Mouse (Mus musculus) gastrocnemius, postnatal 4 days (tissue): Measurements from ENCODE around the gene Lman2l. TPM values are rescaled to one million over a fixed set of nuclear protein-coding genes. Genes with fewer than 3 reads are reported as not detected.

Source experiments
- DNase-seq, 2 experiments: peaks; one replicate each; pipeline ENCODE4 v3.0.0; 2021 to 2022; ENCODE audit warnings: low spot score in 2 of 2, mixed read lengths in 2 of 2
- long read RNA-seq, 2 experiments: library from polyadenylated mRNA; stranded (forward); transcript quantifications; one replicate each; pipeline ENCODE4 v2.0.0; 2021
- total RNA-seq, 2 experiments: library from RNA; stranded (reverse); gene quantifications; 2 replicates each; pipeline ENCODE4 v1.2.3; 2021

The Lman2l gene
- 10 to 100 TPM; 18.1 to 23.0 TPM for total RNA-seq
- long read RNA-seq, experiment 1, transcript Lman2l-202 (9 exons, 2,290 nt), result minor isoform, 18 of 44 reads
- long read RNA-seq, experiment 1, transcript Lman2l-204 (8 exons, 3,378 nt), result major isoform, 20 of 44 reads
- long read RNA-seq, experiment 1, partial matches to known transcripts, result 2 of 44 reads
- long read RNA-seq, experiment 1, other reads (novel, unspliced or antisense), result 4 of 44 reads
- long read RNA-seq, experiment 2, transcript Lman2l-202 (9 exons, 2,290 nt), result minor isoform, 12 of 48 reads
- long read RNA-seq, experiment 2, transcript Lman2l-204 (8 exons, 3,378 nt), result major isoform, 25 of 48 reads
- long read RNA-seq, experiment 2, partial matches to known transcripts, result 3 of 48 reads
- long read RNA-seq, experiment 2, other reads (novel, unspliced or antisense), result 7 of 48 reads

DNA sequence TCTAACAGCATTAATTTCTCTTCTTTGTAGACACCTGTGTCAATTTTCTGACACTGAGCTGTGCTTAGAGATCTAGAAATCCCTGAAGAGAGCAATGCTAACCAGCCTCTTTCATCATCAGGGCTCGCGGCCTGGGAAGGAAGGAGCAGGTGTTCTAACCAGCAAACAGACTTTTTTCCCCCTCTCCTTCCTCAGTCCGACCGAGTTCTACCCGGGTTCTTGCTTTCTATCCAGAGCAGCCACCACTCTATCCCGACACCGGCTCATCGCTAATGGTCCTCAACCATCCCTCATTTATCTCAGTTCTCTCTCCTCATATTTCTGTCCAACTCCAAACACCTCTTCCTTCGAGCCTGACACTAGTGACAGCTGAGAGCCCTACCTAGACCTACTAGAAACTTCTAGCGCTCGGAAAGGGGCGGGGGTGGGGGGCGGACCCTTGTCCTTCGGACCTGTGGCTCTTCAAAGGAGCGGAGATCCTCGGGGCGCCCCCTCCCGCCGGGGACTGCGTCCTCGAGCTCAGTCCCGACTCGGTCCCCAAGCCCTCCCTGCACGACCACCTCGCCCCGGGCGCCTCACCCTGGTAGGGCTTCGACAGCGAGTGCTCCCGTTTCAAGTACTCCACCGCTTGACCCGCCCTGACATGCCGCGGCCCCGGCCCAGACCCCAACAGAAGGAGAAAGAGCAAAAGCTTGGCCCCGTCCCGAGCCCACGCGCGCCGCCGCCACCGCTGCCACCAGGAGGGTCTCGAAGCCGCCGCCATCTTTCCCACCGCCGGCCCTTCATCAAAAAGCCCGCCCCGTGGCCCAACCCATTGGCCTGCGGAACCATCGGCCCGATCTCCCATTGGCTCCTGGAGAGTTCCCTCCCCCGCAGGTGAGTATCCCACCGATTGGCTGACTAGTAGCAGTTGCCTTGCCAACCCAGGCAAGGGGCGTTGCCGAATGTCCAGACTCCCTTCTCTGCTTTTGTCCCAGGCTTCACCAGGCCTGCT is at the start of gene Lman2l:
TSS of gene Lman2l (minus strand) at position 801 of the 994 bp plus-strand sequence.
- DNase-seq, result peak; percentile 83 to 94

DNA sequence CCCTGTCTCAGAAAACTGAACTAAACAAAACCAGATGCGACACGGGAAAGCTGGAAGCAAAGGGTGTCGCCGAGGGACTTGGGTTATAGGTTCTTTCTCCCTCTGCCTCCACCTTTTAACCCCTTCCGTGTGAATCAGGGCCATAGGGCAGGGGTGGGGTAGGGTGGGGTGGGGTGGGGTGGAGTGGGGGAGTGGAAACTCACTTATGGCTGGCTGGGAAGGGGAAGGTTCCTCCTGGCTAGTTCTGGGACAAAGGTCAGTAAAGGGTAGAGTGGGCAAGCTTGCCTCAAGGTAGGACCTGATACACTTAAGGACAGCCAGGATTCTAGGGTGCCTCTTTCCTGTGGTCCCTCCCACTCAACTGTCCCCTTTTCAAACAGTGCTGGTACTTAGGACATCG is 48.2 kb upstream of the Lman2l start:
- no peak for DNase-seq

- peak; percentile 58 to 69 for DNase-seq
Observed at GRCm38 (mm10) chr1:36492416-36493139, 47.5 kb upstream of the Lman2l start.

DNA sequence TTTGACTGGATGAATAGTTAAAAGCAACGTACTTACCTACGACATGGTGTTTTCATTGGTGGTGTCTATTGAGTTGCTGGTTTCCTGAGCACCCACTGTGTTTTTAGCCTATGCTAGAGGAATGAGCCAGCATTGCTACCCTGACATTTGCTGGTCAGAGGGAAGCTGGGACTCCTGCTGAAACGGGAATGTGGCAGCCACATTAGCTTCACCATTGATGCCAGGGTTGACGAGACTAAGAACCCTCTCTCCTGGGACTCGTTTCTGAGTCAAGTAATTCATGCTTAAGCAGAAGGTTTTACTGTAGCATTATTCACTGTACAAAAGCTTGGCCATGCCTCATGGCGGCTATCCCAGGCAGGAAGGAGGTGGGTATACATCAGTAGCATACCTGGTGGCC is 44.6 kb upstream of the Lman2l start:
- no peak for DNase-seq

- DNase-seq, result no peak
Observed at GRCm38 (mm10) chr1:36487111-36487510, 42.0 kb upstream of the Lman2l start.

DNA sequence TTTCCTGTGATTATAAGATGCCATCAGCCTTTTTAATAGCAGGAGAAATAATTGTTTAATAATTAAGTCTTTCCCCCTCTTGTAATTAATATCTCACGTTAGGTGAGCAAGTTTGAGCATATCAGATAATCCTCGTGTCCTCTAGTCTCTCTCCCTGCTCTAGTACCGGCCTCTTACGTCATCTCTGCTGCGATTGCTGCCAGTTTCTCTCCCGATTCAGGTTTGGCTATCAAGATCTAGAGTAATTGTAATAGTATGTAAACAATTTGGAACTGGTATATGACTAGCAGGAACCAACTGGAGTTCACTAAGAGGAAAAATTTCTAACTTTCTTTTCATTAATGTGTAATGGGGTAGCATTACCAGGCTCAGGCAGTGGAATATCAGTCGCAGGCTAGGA is 40.0 kb upstream of the Lman2l start:
- no peak for DNase-seq

GRCm38 (mm10) chr1:36483825-36484224 is 38.8 kb upstream of the Lman2l start:
- no peak for DNase-seq

DNA sequence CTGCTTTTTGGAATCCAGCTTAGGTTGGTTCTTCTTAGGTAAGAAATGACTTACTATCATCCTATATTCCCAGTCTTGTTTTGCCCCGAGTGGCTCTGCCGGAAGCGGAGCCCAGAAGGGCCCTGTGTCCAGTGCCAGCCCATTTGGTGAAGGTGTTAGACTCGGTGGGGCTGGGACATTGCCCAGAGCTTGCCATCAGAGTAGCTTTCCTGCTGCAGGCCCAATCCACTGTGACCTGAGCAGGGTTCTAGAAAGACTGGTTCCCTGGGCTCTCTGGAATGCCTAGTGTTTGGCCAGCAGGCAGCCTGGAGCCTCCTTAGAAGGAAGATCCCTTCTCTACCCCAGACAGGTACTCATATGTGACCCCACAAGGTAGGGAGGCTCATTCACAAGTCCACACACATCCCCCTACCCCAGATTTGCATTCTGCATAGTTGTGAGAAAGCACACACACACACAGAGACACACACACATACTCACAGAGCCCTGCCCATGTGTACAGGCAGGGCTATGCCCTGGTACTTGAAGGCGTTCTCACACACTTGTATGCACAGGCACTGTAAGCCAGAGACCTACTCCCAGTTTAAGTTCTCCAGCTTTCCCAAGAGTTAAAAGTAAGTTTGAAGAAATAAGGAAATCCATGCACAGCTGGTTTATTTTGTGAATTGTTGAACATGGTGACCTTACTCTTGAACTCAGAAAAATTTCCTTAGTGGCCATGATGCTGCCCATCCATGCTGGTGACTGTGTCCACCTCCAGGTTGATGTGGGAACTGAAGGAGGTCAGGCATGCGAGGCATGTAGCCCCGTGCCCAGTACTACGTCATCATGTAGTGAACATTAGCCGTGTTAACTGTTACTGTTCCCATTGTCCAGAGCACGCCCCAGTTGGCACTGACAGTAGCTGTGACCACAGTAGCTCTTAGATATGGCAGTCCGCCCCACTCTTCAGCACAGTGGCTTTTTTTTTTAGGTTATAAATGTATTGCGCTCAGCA is 35.1 kb upstream of the Lman2l start:
- no peak for DNase-seq

GRCm38 (mm10) chr1:36478343-36478795 is 33.3 kb upstream of the Lman2l start:
- no peak for DNase-seq

DNA sequence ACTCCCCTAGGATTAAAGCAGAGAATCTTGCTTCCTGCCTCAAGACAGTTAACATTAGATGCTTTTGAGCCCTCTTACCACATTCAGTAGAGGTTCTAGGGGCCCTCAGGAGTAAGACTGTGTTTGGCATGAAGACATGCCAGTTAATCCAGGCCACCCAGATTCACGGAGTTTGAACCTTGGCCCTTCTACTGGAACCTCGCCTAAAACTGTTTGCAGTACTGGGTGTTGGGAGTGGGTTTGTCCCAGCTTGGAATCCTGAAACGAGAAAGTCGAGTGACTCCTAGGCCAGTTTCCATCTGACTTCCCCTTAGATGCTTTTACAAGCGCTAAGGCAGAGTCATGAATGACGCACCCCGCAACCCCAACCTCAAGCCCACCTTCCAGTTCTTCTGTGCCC is 31.4 kb upstream of the Lman2l start:
- DNase-seq, result no peak

DNA sequence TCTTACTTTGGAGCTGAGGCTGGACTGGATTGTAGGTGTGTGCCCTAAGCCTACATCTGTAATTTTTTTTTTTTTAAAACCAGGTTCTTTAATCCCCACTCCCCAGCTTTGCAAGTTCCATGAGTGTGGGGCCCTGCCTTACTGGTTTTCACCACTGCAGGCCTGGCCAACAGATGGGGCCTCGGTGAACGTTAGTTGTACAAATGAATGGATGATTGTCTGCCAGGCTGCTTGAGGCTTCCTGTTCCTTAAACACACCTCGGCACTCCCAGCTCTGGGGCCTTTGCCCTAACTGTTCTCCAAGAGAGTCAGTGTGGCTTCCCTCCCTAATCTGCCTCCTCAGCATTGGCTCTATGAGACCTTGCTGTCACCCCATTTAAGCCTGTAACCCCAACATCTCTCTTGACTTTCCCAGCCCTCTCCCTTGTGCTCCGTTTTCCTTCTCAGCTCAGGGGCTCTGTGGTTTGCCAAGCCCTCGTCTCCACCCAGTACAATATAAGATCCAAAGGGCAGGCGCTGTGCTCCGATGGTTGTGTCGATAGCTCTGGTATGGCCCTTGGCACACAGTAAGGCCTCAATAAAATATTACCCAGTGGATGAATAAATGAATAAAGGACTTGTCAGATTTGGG is 30.5 kb upstream of the Lman2l start:
- no peak for DNase-seq

- DNase-seq, result no peak
Observed at GRCm38 (mm10) chr1:36474646-36475045, 29.6 kb upstream of the Lman2l start.

DNA sequence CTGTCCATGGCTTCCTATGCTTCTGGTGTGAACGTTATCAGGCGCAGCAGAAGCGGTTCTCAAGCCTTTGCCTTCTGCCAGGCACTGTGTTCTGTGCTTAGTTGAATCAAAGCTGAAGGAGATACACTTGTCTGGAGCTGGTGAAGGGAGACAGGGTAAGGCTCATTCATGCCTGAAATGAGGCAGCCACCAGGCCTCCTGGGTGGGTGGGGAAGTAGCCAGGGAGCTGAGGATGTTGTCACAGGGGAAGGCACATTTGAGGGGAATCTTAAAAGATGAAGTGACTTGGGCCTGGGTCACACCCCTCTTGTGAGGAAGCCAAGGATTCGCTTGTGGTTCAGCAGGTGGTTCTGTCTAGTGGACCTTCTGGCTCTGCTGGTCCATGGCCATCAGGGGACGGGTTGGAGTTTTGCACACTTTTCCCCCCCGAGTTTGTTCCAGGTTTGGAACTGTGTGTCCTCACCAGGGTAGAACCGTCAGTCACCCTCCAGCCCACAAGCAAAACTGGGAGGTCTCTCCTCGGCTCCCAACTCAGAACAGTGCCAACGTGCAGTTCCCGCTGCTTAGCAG is 28.2 kb upstream of the Lman2l start:
- DNase-seq, result no peak

- no peak for DNase-seq
Observed at GRCm38 (mm10) chr1:36472106-36472440, 27.0 kb upstream of the Lman2l start.

DNA sequence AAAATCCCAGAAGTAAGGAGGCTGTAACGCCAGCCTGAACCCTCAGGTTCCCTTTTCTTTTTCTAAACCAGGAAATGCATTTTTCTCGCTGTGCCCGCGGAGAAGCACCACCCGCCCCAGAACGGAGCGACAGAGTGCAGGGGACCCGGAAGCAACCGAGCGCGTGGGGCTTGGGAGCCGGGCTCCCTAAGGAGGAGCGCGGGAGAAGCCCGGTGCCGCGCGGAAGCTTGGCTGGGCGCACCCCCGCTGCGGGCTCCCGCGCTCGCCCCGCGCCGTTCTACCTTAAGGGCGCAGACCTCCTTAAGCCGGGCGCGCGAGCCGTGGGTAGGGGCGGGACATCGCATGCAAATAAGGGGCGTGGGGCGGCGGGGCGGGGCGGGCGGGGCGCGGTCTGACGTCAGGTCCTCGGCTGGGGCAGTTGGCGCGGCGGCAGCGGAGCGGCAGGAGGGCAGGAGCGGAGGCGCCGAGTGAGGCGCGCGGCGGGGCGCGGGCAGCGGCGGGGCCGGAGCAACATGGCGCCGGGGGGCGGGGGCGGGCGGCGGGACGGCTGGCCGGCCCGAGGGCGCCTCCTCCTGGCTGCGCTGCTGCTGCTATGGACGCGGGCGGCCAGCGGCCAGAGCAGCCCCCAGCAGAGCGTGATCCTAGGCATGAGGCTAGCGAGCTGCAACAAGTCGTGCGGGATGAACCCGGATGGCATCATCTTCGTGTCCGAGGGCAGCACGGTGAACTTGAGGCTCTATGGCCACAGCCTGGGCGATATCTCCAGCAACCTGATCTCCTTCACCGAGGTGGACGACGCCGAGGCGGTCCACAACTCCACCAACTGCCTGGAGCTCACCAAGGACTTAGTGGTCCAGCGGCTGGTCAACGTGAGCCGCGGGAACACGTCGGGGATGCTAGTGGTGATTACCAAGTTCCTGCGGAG is 26.4 kb upstream of the Lman2l start, which contains the start of gene Cnnm4:
TSS of gene Cnnm4 (plus strand) at position 440 of the 925 bp plus-strand sequence.
- peak; percentile 79 to 89 for DNase-seq

GRCm38 (mm10) chr1:36469811-36470444 is 24.9 kb upstream of the Lman2l start:
- no peak for DNase-seq

DNA sequence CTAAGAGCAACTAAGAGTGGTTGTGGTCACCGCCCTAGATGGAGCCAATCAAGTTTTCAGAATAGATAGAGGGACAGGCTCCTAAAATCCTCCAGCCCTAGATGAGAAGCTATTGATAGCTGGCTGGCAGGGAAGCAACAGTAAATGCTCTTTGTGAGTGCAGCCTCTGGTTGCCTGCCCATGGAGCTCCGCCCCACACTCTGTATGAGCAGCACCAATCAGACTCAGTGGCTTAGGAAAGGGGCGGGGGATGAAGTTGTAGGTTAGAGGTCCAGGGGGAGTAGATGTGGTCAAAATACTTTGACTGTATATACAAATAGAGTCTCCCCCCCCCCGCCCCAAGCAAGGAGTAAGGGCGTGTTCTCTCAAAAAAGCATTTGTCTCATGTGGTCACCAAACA is 22.4 kb upstream of the Lman2l start:
- no peak for DNase-seq
